Mouse (Mus musculus) heart, embryonic 15.5 days (tissue): ENCODE data around the gene Smok2b. TPM values are rescaled to one million over a fixed set of nuclear protein-coding genes. Genes with fewer than 3 reads are reported as not detected.
"Not testable (repeated sequence)": the region's sequence is repeated elsewhere in the genome, so short reads cannot be mapped to it uniquely, and the experiment has no call there.

Experiments
- ATAC-seq: fragments of 200-750 bp; cut with Nextera tagmentation; replicated peaks from 2 replicates; pipeline ENCODE4 v1.8.0; 2017; ENCODE audit warnings: low read depth, moderate TSS enrichment; ENCODE audit not compliant: insufficient number of reproducible peaks, insufficient read depth, low FRiP score
- H3K27ac ChIP-seq: fragments of 300-500 bp; sonication (generic); 2 replicates; pipeline ENCODE4 v1.5.1; 2015; ENCODE audit warnings: mild to moderate bottlenecking, inconsistent platforms
- H3K27me3 ChIP-seq: fragments of 300-500 bp; sonication (generic); 2 replicates; pipeline ENCODE4 v1.6.1; 2015; ENCODE audit warnings: inconsistent platforms
- H3K36me3 ChIP-seq: fragments of 300-500 bp; sonication (generic); 2 replicates; pipeline ENCODE4 v1.6.1; 2015; ENCODE audit warnings: mild to moderate bottlenecking, inconsistent platforms
- H3K4me1 ChIP-seq: fragments of 300-500 bp; sonication (generic); replicated peaks from 2 replicates; pipeline ENCODE4 v1.6.1; 2015; ENCODE audit warnings: inconsistent platforms
- H3K4me2 ChIP-seq: fragments of 300-500 bp; sonication (generic); 2 replicates; pipeline ENCODE4 v1.6.1; 2015; ENCODE audit warnings: inconsistent platforms, mild to moderate bottlenecking, moderate library complexity
- H3K4me3 ChIP-seq: fragments of 300-500 bp; sonication (generic); 2 replicates; pipeline ENCODE4 v1.5.1; 2015; ENCODE audit warnings: mild to moderate bottlenecking, inconsistent platforms
- H3K9ac ChIP-seq: fragments of 300-500 bp; sonication (generic); 2 replicates; pipeline ENCODE4 v1.6.1; 2015; ENCODE audit warnings: mild to moderate bottlenecking, inconsistent platforms
- H3K9me3 ChIP-seq: fragments of 300-500 bp; sonication (generic); replicated peaks from 2 replicates; pipeline ENCODE4 v1.6.1; 2016; ENCODE audit warnings: inconsistent platforms
- WGBS: fragments of 180-500 bp; shearing (Covaris S2); methylation state at CpG from one replicate; pipeline ENCODE4 v1.1.7; 2015; ENCODE audit warnings: mixed read lengths; 5-methylcytosine and 5-hydroxymethylcytosine counted together
- polyA plus RNA-seq: library from polyadenylated mRNA; unstranded; fragments of >200 nt; fragmentation: Nextera tagmentation; extraction: Ambion mirVana; gene quantifications from 2 replicates; pipeline ENCODE4 v1.2.1, GENCODE M21; 2015

Smok2b gene
- polyA plus RNA-seq, result not detected in 2 replicates

DNA sequence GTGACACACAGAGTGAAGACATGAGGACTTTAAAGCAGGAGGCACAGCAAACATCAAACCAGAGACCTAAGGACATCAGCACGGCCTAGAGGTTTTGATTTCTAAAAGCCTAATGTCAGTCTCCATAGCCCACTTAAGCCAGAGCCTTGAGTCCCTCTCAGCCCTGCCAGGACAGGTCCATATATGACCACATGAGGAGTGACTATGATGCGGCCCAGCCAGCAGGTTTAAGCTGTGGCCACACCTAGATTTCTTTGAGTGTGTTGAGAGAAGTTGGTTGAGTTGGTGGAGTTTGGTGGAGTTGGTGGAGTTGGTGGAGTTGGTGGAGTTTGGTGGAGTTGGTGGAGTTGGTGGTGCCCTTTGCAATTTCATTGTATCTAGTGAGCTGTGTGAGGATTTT is at the start of gene Smok2b:
Gene Smok2b, plus strand, starts transcription at position 301 of the 400 bp plus-strand sequence.
- H3K27me3 ChIP-seq, H3K27ac ChIP-seq, H3K4me2 ChIP-seq, H3K9ac ChIP-seq, H3K4me1 ChIP-seq, H3K36me3 ChIP-seq, H3K4me3 ChIP-seq, ATAC-seq: not testable (repeated sequence)
- WGBS, result 65% methylated on average over 2 of the region's 2 CpGs
- peaks cover 63% of the 10 kb centered on the region for H3K9me3 ChIP-seq

DNA sequence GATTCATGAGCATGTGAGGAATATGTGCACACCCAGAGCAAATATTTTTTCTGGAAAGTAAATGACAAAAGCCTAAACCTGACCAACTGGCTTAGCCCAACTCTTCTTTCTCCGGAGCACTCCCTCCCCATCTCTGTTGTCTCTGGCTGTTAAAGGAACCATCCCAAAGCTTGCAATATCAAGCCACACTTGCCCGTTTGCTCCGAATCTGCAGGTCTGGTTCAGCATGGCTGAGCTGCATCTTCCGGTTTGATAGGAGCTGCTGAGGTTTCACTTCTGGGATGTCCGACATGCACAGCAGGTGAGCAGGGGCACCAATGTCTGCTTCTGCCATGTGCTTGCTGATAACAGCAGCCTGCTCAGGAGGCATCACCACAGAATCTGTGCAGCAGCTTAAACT is 49.6 kb upstream of the Smok2b start:
- not testable (repeated sequence) for H3K4me1 ChIP-seq, ATAC-seq, H3K4me2 ChIP-seq, H3K27ac ChIP-seq, H3K9ac ChIP-seq, H3K9me3 ChIP-seq, H3K27me3 ChIP-seq, H3K4me3 ChIP-seq, H3K36me3 ChIP-seq
- WGBS, result 83% methylated on average over 5 of the region's 5 CpGs

DNA sequence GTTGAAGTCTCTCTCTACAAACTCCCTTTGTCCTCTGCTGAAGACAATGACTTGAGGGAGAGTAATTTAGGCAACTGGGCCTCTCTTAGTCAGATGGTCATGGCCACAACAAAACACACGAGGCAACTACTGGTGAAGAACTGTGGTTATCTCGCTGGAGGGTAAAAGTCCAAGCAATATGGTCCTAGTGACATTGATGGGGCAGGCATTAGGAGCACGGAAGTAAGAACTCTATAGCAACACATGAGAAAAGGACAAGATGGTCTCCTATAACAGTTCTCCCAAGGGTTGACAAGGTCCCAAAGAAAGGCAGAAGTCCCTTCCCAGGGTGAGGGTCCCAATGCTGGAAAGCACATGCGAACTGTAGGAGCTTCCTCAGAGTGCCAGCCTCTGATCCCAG is 47.3 kb upstream of the Smok2b start:
- 72% methylated on average over 3 of the region's 4 CpGs for WGBS
- not testable (repeated sequence) for H3K4me2 ChIP-seq, H3K27me3 ChIP-seq, H3K4me1 ChIP-seq, H3K9me3 ChIP-seq, H3K4me3 ChIP-seq, H3K36me3 ChIP-seq, ATAC-seq, H3K9ac ChIP-seq, H3K27ac ChIP-seq

DNA sequence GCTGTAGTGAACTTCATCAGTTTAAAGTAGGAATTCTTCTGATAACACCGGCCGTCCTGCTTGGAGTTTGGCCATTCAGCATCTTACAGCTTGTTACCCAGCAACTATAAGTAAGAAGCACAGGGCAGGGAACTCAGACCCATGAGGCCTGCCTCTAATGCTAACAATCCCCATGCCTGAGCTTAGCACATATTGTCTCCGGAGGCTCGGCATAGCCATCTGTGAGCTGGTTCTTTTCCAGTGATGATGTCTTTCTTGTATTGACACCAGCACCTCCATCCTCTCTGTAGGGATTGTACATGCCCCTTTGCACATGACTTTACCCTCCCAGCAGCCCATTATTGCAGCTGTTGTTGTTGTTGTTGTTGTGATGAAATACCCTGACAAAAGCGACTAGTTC is 45.5 kb upstream of the Smok2b start:
- peaks cover 14% of the 10 kb centered on the region; the same call in 1 of the 2 replicates for H3K9me3 ChIP-seq
- H3K27me3 ChIP-seq, H3K4me2 ChIP-seq, H3K27ac ChIP-seq, H3K4me3 ChIP-seq, H3K4me1 ChIP-seq, ATAC-seq, H3K9ac ChIP-seq, H3K36me3 ChIP-seq: not testable (repeated sequence)
- 86% methylated on average over 5 of the region's 5 CpGs for WGBS

DNA sequence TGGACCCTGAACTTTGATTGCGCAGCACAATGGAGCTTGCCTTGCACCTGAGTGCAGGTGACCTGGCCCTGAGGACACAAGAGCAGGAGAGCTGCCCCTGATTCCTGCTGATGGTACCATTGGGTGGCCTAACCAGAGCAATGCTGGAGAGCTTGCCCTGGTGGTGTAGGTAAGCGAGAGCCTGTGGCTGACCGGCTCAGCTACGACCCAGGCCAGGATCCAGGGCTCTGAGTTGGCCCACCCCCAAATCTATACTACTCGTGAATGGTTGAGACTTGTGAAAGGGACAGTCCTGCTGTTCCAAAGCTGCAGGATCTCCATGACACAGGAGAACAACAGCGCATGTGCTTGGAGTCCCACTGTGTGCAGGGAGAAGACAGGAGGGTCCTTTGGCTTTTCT is 43.5 kb upstream of the Smok2b start:
- ATAC-seq, result not testable (repeated sequence)
- WGBS, result 76% methylated on average over 6 of the region's 6 CpGs

DNA sequence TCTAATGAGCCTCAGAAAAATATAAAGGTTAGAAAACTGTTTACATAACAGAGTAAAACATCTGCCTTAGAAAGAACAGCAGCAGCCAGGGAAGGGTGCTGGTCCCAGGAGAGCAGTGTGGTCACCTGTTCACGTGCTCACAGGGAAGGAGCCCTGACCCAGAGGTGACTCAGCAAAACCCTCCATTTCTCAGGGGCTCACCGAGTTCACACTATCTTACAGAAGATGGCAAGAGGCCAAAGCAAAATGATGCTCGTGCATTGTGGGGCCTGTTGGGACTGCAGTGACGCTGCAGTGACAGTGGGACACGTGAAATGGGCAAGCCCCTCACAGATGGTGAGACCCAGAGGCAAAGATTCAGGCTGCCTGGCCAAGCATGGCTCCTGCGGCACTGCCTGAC is 42.4 kb upstream of the Smok2b start:
- not testable (repeated sequence) for H3K4me2 ChIP-seq, ATAC-seq, H3K4me1 ChIP-seq, H3K27ac ChIP-seq, H3K4me3 ChIP-seq, H3K9ac ChIP-seq, H3K36me3 ChIP-seq, H3K27me3 ChIP-seq
- WGBS, result 47% methylated on average over 6 of the region's 6 CpGs
- peaks cover 13% of the 10 kb centered on the region; the same call in 1 of the 2 replicates for H3K9me3 ChIP-seq

More for the DNA sequence above, 43.5 kb upstream of the Smok2b start:
- not testable (repeated sequence) for H3K4me2 ChIP-seq, H3K9ac ChIP-seq, H3K36me3 ChIP-seq, H3K27ac ChIP-seq, H3K27me3 ChIP-seq, H3K4me1 ChIP-seq, H3K4me3 ChIP-seq
- H3K9me3 ChIP-seq, result peaks cover 14% of the 10 kb centered on the region; the same call in 1 of the 2 replicates

DNA sequence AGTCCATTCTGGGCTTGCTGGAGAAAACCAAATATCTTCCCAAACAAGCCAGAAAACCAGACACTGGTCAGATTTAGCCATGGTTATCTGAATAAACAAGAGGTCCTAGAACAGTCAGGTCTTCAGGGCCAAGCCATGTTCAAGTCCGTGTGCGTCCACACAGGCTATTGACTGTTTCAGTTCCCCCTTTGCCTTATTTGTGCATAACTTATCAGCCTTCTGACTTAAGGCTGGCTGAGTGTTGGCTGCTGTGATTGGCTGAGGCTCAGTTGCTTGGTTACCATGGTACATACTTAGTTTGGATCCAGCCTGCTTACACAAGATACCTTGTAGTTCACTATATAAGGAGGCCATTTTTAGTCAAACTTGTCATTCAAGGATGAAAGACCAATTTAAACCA is 41.2 kb upstream of the Smok2b start:
- not testable (repeated sequence) for H3K36me3 ChIP-seq, H3K4me3 ChIP-seq, H3K9ac ChIP-seq, ATAC-seq, H3K27ac ChIP-seq, H3K4me1 ChIP-seq, H3K4me2 ChIP-seq, H3K27me3 ChIP-seq
- whole genome bisulfite sequencing, result 80% methylated on average over 2 of the region's 2 CpGs
- H3K9me3 ChIP-seq, result peaks cover 13% of the 10 kb centered on the region; the same call in 1 of the 2 replicates

DNA sequence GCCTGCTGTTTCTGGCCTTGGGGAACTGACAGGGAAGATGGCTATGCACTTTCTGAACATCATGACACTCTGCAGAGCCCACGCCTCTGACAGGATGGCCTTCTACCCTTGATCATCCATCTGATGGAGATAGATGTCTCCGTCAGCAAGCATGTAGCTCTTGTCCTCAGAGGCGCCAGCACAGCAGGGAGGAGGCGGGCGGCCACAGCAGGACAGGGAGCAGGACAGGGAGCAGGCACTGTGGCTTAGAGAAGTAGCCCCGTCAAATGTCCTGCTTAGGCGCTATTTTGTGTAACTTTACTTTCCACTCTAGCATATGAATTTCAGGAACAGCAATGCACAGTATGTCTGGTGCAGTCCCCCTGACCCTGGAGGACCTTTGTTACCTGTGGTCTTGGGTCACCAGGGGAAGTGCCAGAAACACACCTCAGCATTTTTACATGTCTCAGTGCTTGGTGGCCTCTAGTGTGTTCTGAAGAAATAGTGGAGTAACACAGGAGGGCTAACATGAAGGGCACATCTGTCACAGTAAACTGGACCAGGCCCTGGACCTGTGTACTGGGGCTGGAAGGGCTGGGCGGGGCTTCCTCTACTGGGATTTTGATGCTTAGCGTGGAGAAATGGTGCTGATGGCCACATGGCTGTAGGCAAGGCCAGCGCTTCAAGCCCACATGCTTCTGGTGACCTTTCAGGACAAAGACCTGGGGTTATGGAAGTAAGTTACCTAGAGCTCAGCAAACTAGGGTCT is 39.0 kb upstream of the Smok2b start:
- not testable (repeated sequence) for H3K36me3 ChIP-seq, H3K27ac ChIP-seq, H3K27me3 ChIP-seq, H3K4me2 ChIP-seq, H3K4me1 ChIP-seq, H3K4me3 ChIP-seq, H3K9ac ChIP-seq, ATAC-seq
- H3K9me3 ChIP-seq, result peaks cover 24% of the 10 kb centered on the region
- WGBS, result 73% methylated on average over 10 of the region's 10 CpGs

DNA sequence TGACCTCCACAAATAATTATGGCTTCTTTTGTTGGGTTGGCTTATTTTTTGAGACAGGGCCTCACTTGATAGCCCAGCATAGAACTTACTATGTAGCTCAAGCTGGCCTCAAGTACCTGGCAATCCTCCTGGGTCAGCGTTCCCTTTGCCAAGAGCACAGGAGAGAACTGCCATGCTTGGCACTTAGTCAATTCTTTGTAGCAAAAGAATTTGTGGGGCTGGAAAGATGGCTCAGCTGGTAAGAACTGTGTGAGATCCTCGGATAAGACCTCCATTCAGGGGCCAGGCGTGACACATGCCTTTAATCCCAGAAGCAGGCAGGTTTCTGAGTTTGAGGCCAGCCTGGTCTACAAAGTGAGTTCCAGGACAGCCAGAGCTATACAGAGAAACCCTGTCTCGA is 33.6 kb upstream of the Smok2b start:
- not testable (repeated sequence) for H3K9ac ChIP-seq, H3K36me3 ChIP-seq, H3K27ac ChIP-seq, H3K4me2 ChIP-seq, H3K27me3 ChIP-seq, ATAC-seq, H3K4me1 ChIP-seq, H3K4me3 ChIP-seq
- 52% methylated on average over 4 of the region's 4 CpGs for WGBS
- peaks cover 25% of the 10 kb centered on the region for H3K9me3 ChIP-seq

DNA sequence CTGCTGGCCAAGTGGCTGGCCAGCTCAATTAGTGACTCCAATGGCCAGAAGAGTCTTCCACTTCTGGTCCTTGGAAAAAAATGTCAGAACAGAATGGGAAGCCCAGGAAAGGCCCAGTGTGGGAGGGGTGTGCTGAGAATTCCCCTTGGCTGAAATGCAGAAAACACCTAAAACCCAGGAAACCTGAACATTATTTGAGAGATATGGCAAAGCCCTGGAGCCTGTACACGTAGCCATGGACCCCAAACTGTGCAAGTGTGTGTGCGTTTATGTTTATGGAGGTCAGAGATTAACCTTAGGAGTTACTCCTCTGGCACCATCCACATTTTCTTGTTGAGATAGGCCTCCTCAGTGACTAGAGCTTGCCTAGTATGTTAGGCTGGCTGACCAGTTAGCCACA is 31.2 kb upstream of the Smok2b start:
- H3K27me3 ChIP-seq, H3K9ac ChIP-seq, H3K4me1 ChIP-seq, H3K27ac ChIP-seq, H3K4me2 ChIP-seq, H3K36me3 ChIP-seq, ATAC-seq, H3K4me3 ChIP-seq: not testable (repeated sequence)
- 84% methylated on average over 2 of the region's 2 CpGs for WGBS
- H3K9me3 ChIP-seq, result peaks cover 26% of the 10 kb centered on the region

DNA sequence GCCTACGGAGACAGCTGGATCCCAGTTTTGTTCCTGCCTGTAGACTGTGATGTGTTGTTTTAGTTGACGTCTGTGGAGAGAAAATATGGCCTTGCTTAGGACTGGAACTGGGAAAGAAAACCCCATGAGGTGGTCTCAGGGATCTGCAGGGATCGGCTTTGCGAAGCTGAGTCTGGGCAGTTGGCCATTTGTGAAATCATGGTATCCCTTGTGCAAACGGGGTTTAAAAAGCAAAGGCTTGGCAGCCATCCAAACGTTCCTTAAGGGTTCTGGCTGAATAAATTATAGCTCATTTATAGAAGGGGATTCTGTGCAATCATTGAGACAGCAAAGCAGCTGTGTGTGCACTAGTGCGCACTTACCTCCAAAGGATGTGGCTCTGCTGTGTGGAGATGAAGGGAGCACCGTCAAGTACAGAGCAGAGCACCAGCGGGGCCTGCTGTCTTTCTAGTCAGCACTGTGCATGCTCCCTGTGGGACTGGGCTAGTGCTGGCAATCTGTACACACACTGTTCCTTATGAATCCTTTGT is 30.1 kb upstream of the Smok2b start:
- H3K4me3 ChIP-seq, H3K4me1 ChIP-seq, H3K36me3 ChIP-seq, H3K27ac ChIP-seq, H3K27me3 ChIP-seq, H3K9ac ChIP-seq, H3K4me2 ChIP-seq: not testable (repeated sequence)
- peak; percentile 45; the same call in 1 of the 2 replicates for ATAC-seq
- 66% methylated on average over 8 of the region's 9 CpGs for WGBS
- H3K9me3 ChIP-seq, result peaks cover 23% of the 10 kb centered on the region

DNA sequence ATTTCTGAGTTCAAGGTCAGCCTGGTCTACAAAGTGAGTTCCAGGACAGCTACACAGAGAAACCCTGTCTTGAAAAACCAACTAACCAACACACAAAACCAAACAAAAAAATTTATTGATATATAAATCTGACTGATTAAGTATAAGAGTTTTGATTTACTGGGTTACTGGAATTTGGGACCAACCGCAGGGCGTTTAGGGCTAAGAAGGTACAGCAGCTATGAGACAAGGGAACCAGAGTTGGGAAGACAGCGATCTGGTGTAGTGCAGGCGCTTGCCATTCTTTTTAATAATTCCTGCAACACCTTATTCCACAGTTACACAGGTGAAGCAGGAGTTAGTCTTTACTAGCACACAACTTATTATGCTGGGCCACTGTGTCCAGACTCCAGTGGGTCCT is 28.5 kb upstream of the Smok2b start:
- not testable (repeated sequence) for H3K27me3 ChIP-seq, H3K9ac ChIP-seq, H3K36me3 ChIP-seq, ATAC-seq, H3K4me1 ChIP-seq, H3K4me2 ChIP-seq, H3K27ac ChIP-seq, H3K4me3 ChIP-seq
- H3K9me3 ChIP-seq, result peaks cover 14% of the 10 kb centered on the region
- WGBS, result 77% methylated on average over 4 of the region's 4 CpGs
